Mouse (Mus musculus): ENCODE measurements around the gene Mdga1.

- no peak for TF ChIP-seq POLR2A (IDR thresholded peaks at IDR 0.05; ENCODE audit: insufficient read length, low read depth)
- TF ChIP-seq MYOG (IDR thresholded peaks at IDR 0.05; ENCODE audit: control insufficient read depth in 1 of 3, insufficient read depth in 1 of 3, insufficient read length in 2 of 3, low read depth in 2 of 3) = no peak
- TF ChIP-seq MAX (IDR thresholded peaks at IDR 0.05; ENCODE audit: low read depth) = no peak
- no peak for TF ChIP-seq USF1 (IDR thresholded peaks at IDR 0.05; ENCODE audit: low read depth)
- peak; percentile 25 for TF ChIP-seq POLR2AphosphoS2 (IDR thresholded peaks at IDR 0.05; ENCODE audit: insufficient read length, low read depth)
- TF ChIP-seq CEBPB (IDR thresholded peaks at IDR 0.05; ENCODE audit: insufficient read depth, poor library complexity, severe bottlenecking) = peak; percentile 32; the same call in 1 of the 2 replicates
Measured at GRCm38 (mm10) chr17:30005451-30005941, 35.6 kb upstream of the Mdga1 start.
